Mouse (Mus musculus) ES-E14 (cell line): ENCODE results near the gene Dmxl2. TPM values are rescaled to one million over a fixed set of nuclear protein-coding genes. Genes with fewer than 3 reads are reported as not detected.

Source experiments
- DNase-seq: peaks from one replicate; pipeline ENCODE4 v3.0.0-alpha.2; 2013; ENCODE audit warnings: low read depth, low spot score
- H3K27ac ChIP-seq: 2 replicates; pipeline ENCODE4 v1.5.1; 2012; ENCODE audit warnings: low read depth, mild to moderate bottlenecking, low read length, moderate library complexity, mixed read lengths; ENCODE audit not compliant: poor library complexity, insufficient read depth, severe bottlenecking
- H3K36me3 ChIP-seq: 2 replicates; pipeline ENCODE4 v1.6.1; 2012; ENCODE audit warnings: mild to moderate bottlenecking, low read length, moderate library complexity, mixed read lengths; ENCODE audit not compliant: control insufficient read depth, poor library complexity, insufficient read depth, severe bottlenecking
- H3K4me1 ChIP-seq, 2 experiments: fragments of 150-350 bp in 1 of 2; sonication (generic) in 1 of 2; 2 replicates each; pipeline ENCODE4 v1.6.1; 2012; ENCODE audit warnings: low read length in 2 of 2, mild to moderate bottlenecking in 1 of 2, mixed read lengths in 1 of 2; ENCODE audit not compliant: control insufficient read depth in 2 of 2, insufficient read depth in 2 of 2, poor library complexity in 1 of 2
- H3K4me3 ChIP-seq, 2 experiments: fragments of 150-350 bp in 1 of 2; sonication (generic) in 1 of 2; 2 replicates each; pipeline ENCODE4 v1.5.1; 2012; ENCODE audit warnings: low read length in 2 of 2, low read depth in 1 of 2, mild to moderate bottlenecking in 1 of 2, mixed read lengths in 1 of 2; ENCODE audit not compliant: insufficient read depth in 1 of 2, poor library complexity in 1 of 2, severe bottlenecking in 1 of 2
- H3K9ac ChIP-seq: 2 replicates; pipeline ENCODE4 v1.6.1; 2012; ENCODE audit warnings: low read depth, mild to moderate bottlenecking, low read length, mixed read lengths; ENCODE audit not compliant: poor library complexity, insufficient read depth, severe bottlenecking
- H3K9me3 ChIP-seq: fragments of 150-350 bp; sonication (generic); 2 replicates; pipeline ENCODE4 v1.6.1; 2012; ENCODE audit warnings: low read depth, mild to moderate bottlenecking, low read length; ENCODE audit not compliant: control insufficient read depth, insufficient read depth
- CHD2 ChIP-seq: IDR thresholded peaks from 2 replicates; pipeline ENCODE4 v1.6.1; 2014; ENCODE audit warnings: mild to moderate bottlenecking, low read depth, low read length, inconsistent platforms
- HCFC1 ChIP-seq: IDR thresholded peaks from 2 replicates; pipeline ENCODE4 v1.6.1; 2012; ENCODE audit warnings: low read length, inconsistent platforms, borderline replicate concordance; ENCODE audit not compliant: insufficient read depth
- MAFK ChIP-seq: IDR thresholded peaks from 2 replicates; pipeline ENCODE4 v1.6.1; 2014; ENCODE audit warnings: mild to moderate bottlenecking, low read depth, low read length, inconsistent platforms; ENCODE audit not compliant: insufficient read depth
- ZC3H11A ChIP-seq: IDR thresholded peaks from 2 replicates; pipeline ENCODE4 v1.6.1; 2012; ENCODE audit warnings: low read depth, mild to moderate bottlenecking, inconsistent platforms, low read length, borderline replicate concordance
- ZNF384 ChIP-seq: IDR thresholded peaks from 2 replicates; pipeline ENCODE4 v1.6.1; 2012; ENCODE audit warnings: low read depth, low read length, inconsistent platforms
- in situ Hi-C, 2 experiments: fragments of 600-800 bp; cut with MboI; formaldehyde crosslinking; loops; one replicate each; pipeline ENCODE4 v1.15.1; 2025; ENCODE audit warnings: low sequenced_read_pairs in 2 of 2, inconsistent platforms in 1 of 2; ENCODE audit not compliant: unreplicated experiment in 2 of 2
- total RNA-seq: library from RNA; depleted of rRNA; stranded (reverse); fragments of 300-350 nt; gene quantifications from 2 replicates; pipeline ENCODE4 v1.2.3, GENCODE M21; 2012

Dmxl2 gene
- total RNA-seq, 1 experiment, result 11.6 TPM

DNA sequence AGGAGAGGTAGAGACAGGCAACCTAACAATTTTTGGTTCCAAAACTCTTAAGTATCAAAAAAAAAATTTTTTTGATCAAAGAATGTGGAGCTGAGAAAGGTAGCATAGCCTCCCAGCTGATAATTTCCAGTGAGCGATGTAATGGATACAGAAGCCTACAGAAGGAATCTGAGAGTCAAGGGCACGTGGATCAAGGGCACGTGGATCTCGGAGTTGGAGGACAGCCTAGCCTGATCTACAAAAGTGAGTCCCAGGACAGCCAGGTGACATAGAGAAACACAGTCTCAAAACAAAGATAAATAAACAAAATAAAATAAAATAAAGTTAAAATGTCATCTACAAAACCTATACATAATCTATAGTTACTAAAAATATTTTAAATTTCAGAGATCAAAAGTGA, 18.7 kb downstream of the Dmxl2 start:
- Histone ChIP-seq H3K9ac (no peak overlapping the region), H3K27ac (no peak overlapping the region), H3K4me3 (no peak overlapping the region), H3K4me1 (no peaks in the 10 kb centered on the region), H3K36me3 (no peaks in the 10 kb centered on the region), H3K9me3 (no peaks in the 10 kb centered on the region)
- DNase-seq, result no peak
- no peak for TF ChIP-seq ZNF384
- no peak for TF ChIP-seq HCFC1
- TF ChIP-seq ZC3H11A, result no peak
- TF ChIP-seq MAFK, result no peak
- TF ChIP-seq CHD2, result no peak
- in situ Hi-C loops, result no loop called here

DNA sequence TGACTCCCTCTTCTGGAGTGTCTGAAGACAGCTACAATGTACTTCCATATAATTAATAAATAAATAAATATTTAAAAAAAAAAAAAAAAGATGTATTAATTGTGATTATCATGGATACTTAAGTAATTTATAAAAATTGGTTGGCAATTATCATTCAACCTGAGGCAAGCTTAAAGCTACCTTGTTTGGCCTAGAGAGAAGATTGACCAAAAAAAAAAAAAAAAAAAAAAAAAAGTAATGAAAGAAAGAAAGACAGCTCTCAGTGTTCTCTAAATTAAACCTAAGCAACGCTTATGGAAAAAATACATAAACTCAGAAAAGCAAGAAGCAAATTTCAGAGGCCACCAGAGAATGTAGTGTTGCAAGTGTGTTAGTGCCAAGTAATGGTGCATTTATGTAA, 22.4 kb downstream of the Dmxl2 start:
- H3K9me3 ChIP-seq, result no peaks in the 10 kb centered on the region
- H3K9ac ChIP-seq, result no peak overlapping the region
- H3K4me3 ChIP-seq, result no peak overlapping the region
- no peaks in the 10 kb centered on the region for H3K36me3 ChIP-seq
- no peak for DNase-seq
- H3K4me1 ChIP-seq, result no peaks in the 10 kb centered on the region
- H3K27ac ChIP-seq, result no peak overlapping the region
- TF ChIP-seq HCFC1 (no peak), ZC3H11A (no peak), CHD2 (no peak), ZNF384 (no peak), MAFK (no peak)
- in situ Hi-C loops, result no loop called here

DNA sequence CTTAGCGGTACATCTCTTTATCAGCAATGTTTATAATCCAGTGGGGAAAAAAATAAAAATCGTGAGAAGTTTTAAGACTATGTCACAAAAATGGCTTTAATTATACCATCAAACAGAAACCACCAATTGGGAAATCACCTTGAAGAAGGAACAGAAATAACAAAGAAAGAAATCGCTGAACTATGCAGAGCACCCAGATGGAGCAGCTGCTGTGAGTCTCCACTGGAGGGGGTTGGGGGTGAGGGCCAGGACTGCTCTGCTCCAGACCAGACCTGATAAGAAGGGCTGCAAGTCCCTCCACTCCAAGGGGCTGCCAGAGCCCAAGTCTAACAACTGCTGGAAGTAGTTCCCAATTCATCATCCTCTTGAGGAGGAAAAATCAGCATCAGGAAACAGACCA, 23.3 kb downstream of the Dmxl2 start:
- H3K36me3 ChIP-seq, result no peaks in the 10 kb centered on the region
- TF ChIP-seq CHD2 (no peak), ZNF384 (no peak), MAFK (no peak), ZC3H11A (no peak), HCFC1 (no peak)
- H3K9ac ChIP-seq, result no peak overlapping the region
- H3K4me3 ChIP-seq, result no peak overlapping the region
- no peak overlapping the region for H3K27ac ChIP-seq
- DNase-seq, result no peak
- H3K9me3 ChIP-seq, result no peaks in the 10 kb centered on the region
- in situ Hi-C loops, result no loop called here
- H3K4me1 ChIP-seq, result no peaks in the 10 kb centered on the region

DNA sequence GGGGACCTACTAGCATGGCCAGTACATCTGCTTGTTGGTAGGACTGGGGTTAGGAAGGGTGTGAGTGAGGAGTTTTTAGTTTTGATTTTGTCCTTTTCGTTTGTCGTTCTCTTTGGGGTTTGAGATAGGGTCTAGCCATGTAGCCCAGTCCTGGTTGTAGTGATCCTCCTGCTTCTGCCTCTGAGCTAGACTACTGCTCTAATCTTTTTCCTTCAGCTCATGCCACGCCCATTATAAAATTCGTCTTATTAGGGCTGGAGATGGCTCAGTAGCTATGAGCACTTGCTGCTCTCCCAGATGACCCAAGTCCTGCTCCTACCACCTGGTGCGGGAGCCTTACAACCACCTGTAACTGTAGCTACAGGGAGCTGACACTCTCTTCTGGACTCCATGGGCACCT, 26.9 kb downstream of the Dmxl2 start:
- no peaks in the 10 kb centered on the region for H3K36me3 ChIP-seq
- DNase-seq, result no peak
- no peak overlapping the region for H3K27ac ChIP-seq
- no peaks in the 10 kb centered on the region for H3K4me1 ChIP-seq
- TF ChIP-seq MAFK, result no peak
- no peak for TF ChIP-seq ZC3H11A
- no peak for TF ChIP-seq CHD2
- no peak for TF ChIP-seq ZNF384
- TF ChIP-seq HCFC1, result no peak
- in situ Hi-C loops, result no loop called here
- no peak overlapping the region for H3K4me3 ChIP-seq
- no peaks in the 10 kb centered on the region for H3K9me3 ChIP-seq
- H3K9ac ChIP-seq, result no peak overlapping the region

DNA sequence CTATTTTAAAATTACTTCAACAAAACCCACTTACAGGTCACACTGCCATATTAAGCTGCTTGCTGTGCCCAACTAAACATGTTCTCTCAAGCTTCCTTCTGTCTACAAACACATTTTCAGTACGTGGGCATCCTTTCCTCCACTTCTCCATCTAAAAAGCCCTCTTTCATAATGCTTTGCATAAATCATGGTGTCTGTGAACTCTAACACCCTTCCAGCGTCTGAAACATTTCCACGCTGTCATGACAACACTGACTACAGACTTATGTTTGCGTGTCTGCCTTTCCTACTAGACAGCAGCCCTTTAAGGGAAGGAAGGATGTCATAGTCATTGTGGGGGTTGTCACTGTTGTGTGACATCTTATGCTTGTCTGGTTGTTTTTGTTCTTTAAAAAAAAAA, 27.4 kb downstream of the Dmxl2 start:
- Histone ChIP-seq H3K4me1 (no peaks in the 10 kb centered on the region), H3K36me3 (no peaks in the 10 kb centered on the region), H3K4me3 (no peak overlapping the region), H3K9me3 (no peaks in the 10 kb centered on the region), H3K9ac (no peak overlapping the region), H3K27ac (no peak overlapping the region)
- TF ChIP-seq ZNF384 (no peak), ZC3H11A (no peak), CHD2 (no peak), MAFK (no peak), HCFC1 (no peak)
- DNase-seq, result no peak
- in situ Hi-C loops, result no loop called here
